Mouse (Mus musculus) heart, adult 2 months (tissue): Measurements from ENCODE around the gene Arhgef28.

Experiments used
- CTCF ChIP-seq: fragments of 200-600 bp; IDR thresholded peaks from 2 replicates; pipeline ENCODE4 v1.8.1; 2022; ENCODE audit warnings: antibody characterized with exemption, mild to moderate bottlenecking, moderate library complexity
- EP300 ChIP-seq: fragments of 200-500 bp; IDR thresholded peaks from 2 replicates; pipeline ENCODE4 v1.6.1; 2011; ENCODE audit warnings: low read depth, low read length, control low read depth; ENCODE audit not compliant: insufficient read depth

DNA sequence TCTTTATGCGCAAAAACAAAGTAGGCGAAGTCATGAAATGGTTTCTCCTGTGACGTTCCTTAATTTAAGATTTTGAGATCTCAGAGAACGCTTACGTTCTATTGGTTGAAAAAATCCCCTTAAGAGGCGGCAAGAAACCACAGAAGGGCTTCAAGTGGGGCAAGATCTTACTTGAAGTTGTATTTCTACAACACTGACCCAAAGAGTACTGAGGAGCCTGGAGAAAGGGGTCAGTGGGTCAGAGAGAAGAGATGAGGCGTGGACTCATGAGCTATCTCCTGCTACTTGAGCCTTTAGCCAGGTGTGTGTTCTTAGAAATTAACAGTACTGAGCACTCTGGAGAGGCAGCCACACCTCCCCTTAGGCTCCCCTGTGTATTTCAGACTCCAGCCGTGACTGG is 44.7 kb downstream of the Arhgef28 start:
- TF ChIP-seq EP300 (no peak), CTCF (no peak)
